Mouse (Mus musculus) layer of hippocampus, postnatal 14 days (tissue): ENCODE measurements around the gene Cfap97d2. TPM values are rescaled to one million over a fixed set of nuclear protein-coding genes. Genes with fewer than 3 reads are reported as not detected.
A peak's percentile ranks its signal among the peaks of the same experiment; 100 is the strongest.
"Not testable (repeated sequence)": the region's sequence is repeated elsewhere in the genome, so short reads cannot be mapped to it uniquely, and the experiment has no call there.

Experiments
- DNase-seq, 2 experiments: peaks; one replicate each; pipeline ENCODE4 v3.0.0; 2021 to 2022; ENCODE audit warnings: low spot score in 2 of 2, mixed read lengths in 1 of 2
- total RNA-seq, 2 experiments: library from RNA; stranded (reverse); gene quantifications; 2 replicates each; pipeline ENCODE4 v1.2.3; 2021

Cfap97d2 gene
- total RNA-seq, 2 experiments from 2014 or later = 2.7 to 2.8 TPM

GRCm38 (mm10) chr8:13740817-13741613, 35.3 kb downstream of the Cfap97d2 start:
- DNase-seq = no peak

- not testable (repeated sequence) for DNase-seq
Observed at GRCm38 (mm10) chr8:13746212-13746611, 40.5 kb downstream of the Cfap97d2 start.

GRCm38 (mm10) chr8:13747626-13748025, 41.9 kb downstream of the Cfap97d2 start:
- DNase-seq = no peak

GRCm38 (mm10) chr8:13753680-13754079, 48.0 kb downstream of the Cfap97d2 start:
- DNase-seq = peak; percentile 69 to 74

GRCm38 (mm10) chr8:13756480-13756879, 50.8 kb downstream of the Cfap97d2 start:
- no peak for DNase-seq

GRCm38 (mm10) chr8:13756982-13757804, 51.5 kb downstream of the Cfap97d2 start, which contains the start of gene Cdc16:
Gene Cdc16 (plus strand): TSS chr8:13757676.
- DNase-seq = peak; percentile 91 to 93

GRCm38 (mm10) chr8:13757805-13758727, 52.4 kb downstream of the Cfap97d2 start:
- DNase-seq = peak; percentile 15 to 31

- DNase-seq = no peak
Observed at GRCm38 (mm10) chr8:13769206-13769605, 63.5 kb downstream of the Cfap97d2 start.

GRCm38 (mm10) chr8:13780536-13780935, 74.8 kb downstream of the Cfap97d2 start:
- DNase-seq = no peak

GRCm38 (mm10) chr8:13785250-13785763, 79.6 kb downstream of the Cfap97d2 start, which contains the start of gene Upf3a:
Gene Upf3a (plus strand): TSS chr8:13785615.
- DNase-seq = peak; percentile 83 to 92

- peak; percentile 95 to 96 for DNase-seq
Observed at GRCm38 (mm10) chr8:13785764-13786299, 80.1 kb downstream of the Cfap97d2 start.

- DNase-seq = no peak
Observed at GRCm38 (mm10) chr8:13789606-13790005, 83.9 kb downstream of the Cfap97d2 start.

Other genes starting within 250 kb of the Cfap97d2 start
- gene Gas6, start 211.4 kb upstream of the Cfap97d2 start, total RNA-seq = 100 to 1,000 TPM; 104 to 115 TPM
- 1 to 10 TPM in 1 of 2 experiments, under 1 TPM in 1; 0.41 to 1.3 TPM for gene 1700029H14Rik, start 143.4 kb upstream of the Cfap97d2 start, total RNA-seq
- 10 to 100 TPM; 65.5 to 65.6 TPM for gene Rasa3, start 28.3 kb upstream of the Cfap97d2 start, total RNA-seq
- gene Cdc16, start 51.8 kb downstream of the Cfap97d2 start, total RNA-seq = 10 to 100 TPM; 60.5 to 62.2 TPM
- gene Upf3a, start 79.7 kb downstream of the Cfap97d2 start, total RNA-seq = 10 to 100 TPM; 38.4 to 42.6 TPM
- gene AF366264, start 132.5 kb downstream of the Cfap97d2 start, total RNA-seq = not detected
- 10 to 100 TPM; 30.4 to 30.8 TPM for gene Champ1, start 163.8 kb downstream of the Cfap97d2 start, total RNA-seq
- gene Coprs, start 184.4 kb downstream of the Cfap97d2 start, total RNA-seq = 10 to 100 TPM; 24.8 to 33.5 TPM